Mouse (Mus musculus): ENCODE measurements around the gene Uhrf1bp1l. TPM values are rescaled to one million over a fixed set of nuclear protein-coding genes. Genes with fewer than 3 reads are reported as not detected.
A peak's percentile ranks its signal among the peaks of the same experiment; 100 is the strongest.

The Uhrf1bp1l gene
- polyA plus RNA-seq, 1 experiment from 2014 or later, result 14.8 TPM

DNA sequence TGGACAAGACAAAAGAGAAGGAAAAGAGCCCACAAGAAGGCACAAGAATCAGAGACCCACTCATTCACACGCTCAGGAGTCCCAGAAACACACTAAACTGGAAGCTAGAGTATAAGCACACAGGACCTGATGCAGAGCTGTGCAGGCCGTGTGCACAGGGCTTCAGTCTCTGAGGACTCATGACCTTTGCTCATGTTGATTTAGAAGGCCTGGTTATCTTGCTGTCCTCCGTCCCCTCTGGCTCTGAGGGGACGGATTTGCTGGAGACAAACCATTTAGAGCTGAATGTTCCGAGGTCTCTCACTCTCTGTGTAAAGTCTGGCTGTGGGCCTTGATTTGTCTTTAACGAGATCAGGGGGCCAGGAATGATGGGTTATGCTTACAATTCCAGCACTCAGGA, 14.4 kb upstream of the Uhrf1bp1l start:
- ATAC-seq, result no peak
- H3K9me3 ChIP-seq (replicated peaks), result no peaks in the 10 kb centered on the region
- peak overlapping the region; percentile 12; the same call in 1 of the 2 replicates for H3K4me2 ChIP-seq
- H3K9ac ChIP-seq, result no peak overlapping the region
- H3K4me3 ChIP-seq, result no peak overlapping the region
- peaks cover 25% of the 10 kb centered on the region for H3K4me1 ChIP-seq
- H3K27me3 ChIP-seq (replicated peaks), result no peaks in the 10 kb centered on the region; the same call in 1 of the 2 replicates
- H3K36me3 ChIP-seq, result peaks cover 24% of the 10 kb centered on the region
- 0 out of 2 replicates have a peak overlapping the region, but pooled peaks have one; percentile 5 for H3K27ac ChIP-seq
- 73% methylated on average over 6 of the region's 6 CpGs for WGBS (ENCODE audit: insufficient replicate concordance)

- no peaks in the 10 kb centered on the region for H3K9me3 ChIP-seq (replicated peaks)
- peaks cover 14% of the 10 kb centered on the region for H3K36me3 ChIP-seq
- peak overlapping the region; percentile 72 for H3K9ac ChIP-seq
- WGBS (ENCODE audit: insufficient replicate concordance), result 10% methylated on average over 5 of the region's 5 CpGs
- peak overlapping the region; percentile 79 for H3K4me3 ChIP-seq
- peak overlapping the region; percentile 81 for H3K4me2 ChIP-seq
- H3K27ac ChIP-seq, result no peak overlapping the region
- no peak for ATAC-seq
- peaks cover 25% of the 10 kb centered on the region for H3K4me1 ChIP-seq
- H3K27me3 ChIP-seq (replicated peaks), result no peaks in the 10 kb centered on the region; the same call in 1 of the 2 replicates
These were observed 13.4 kb upstream of the Uhrf1bp1l start for GRCm38 (mm10) chr10:89731341-89731740.

- peak; percentile 99 for ATAC-seq
- peak within 1 kb of the TSS; percentile 72 for H3K9ac ChIP-seq
- no peaks in the 10 kb centered on the region for H3K9me3 ChIP-seq (replicated peaks)
- under 1% methylated on average over 49 of the region's 49 CpGs for WGBS (ENCODE audit: insufficient replicate concordance)
- peaks cover 25% of the 10 kb centered on the region for H3K4me1 ChIP-seq
- H3K27ac ChIP-seq, result peak within 1 kb of the TSS; percentile 58
- peak within 1 kb of the TSS; percentile 81 for H3K4me2 ChIP-seq
- peaks cover 8% of the 10 kb centered on the region for H3K36me3 ChIP-seq
- no peaks in the 10 kb centered on the region; the same call in 1 of the 2 replicates for H3K27me3 ChIP-seq (replicated peaks)
- H3K4me3 ChIP-seq, result peak within 1 kb of the TSS; percentile 79
These were observed 12.6 kb upstream of the Uhrf1bp1l start, which contains the start of gene Actr6 for GRCm38 (mm10) chr10:89732001-89732794. TSS of gene Actr6 (minus strand) at chr10:89732295.

GRCm38 (mm10) chr10:89737092-89737491, 7.7 kb upstream of the Uhrf1bp1l start:
- no peak overlapping the region for H3K9ac ChIP-seq
- no peaks in the 10 kb centered on the region for H3K9me3 ChIP-seq (replicated peaks)
- ATAC-seq, result no peak
- H3K4me3 ChIP-seq, result no peak overlapping the region
- H3K27me3 ChIP-seq (replicated peaks), result no peaks in the 10 kb centered on the region; the same call in 1 of the 2 replicates
- WGBS (ENCODE audit: insufficient replicate concordance), result 35% methylated on average over 5 of the region's 5 CpGs
- no peak overlapping the region for H3K27ac ChIP-seq
- no peaks in the 10 kb centered on the region for H3K36me3 ChIP-seq
- H3K4me2 ChIP-seq, result no peak overlapping the region
- H3K4me1 ChIP-seq, result peaks cover 5% of the 10 kb centered on the region

- Histone ChIP-seq H3K4me3 (no peak overlapping the region), H3K4me2 (no peak overlapping the region)
- 52% methylated on average over 3 of the region's 3 CpGs for WGBS (ENCODE audit: insufficient replicate concordance)
These were observed 6.9 kb upstream of the Uhrf1bp1l start for GRCm38 (mm10) chr10:89737887-89738286.

DNA sequence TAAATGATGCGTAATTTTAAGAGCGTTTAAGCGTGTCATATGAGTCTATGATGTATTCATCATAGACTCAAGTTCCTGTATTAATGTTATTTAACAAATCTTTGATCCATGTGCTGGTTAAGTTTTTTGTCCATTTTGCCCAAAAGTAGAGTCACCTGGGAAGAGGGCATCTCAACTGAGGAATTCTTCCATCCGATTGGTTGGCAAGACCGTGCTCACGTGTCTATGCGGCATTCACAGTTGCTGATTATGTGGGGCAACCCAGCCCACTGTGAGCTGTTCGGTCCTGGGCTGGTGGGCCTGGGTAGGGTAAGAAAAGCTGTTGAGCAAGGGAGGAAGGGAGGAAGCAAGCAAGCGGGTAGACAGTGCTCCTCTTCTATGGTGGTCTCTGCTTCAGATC, 6.4 kb upstream of the Uhrf1bp1l start:
- Histone ChIP-seq H3K4me2 (no peak overlapping the region), H3K9ac (no peak overlapping the region), H3K9me3 (replicated peaks) (no peaks in the 10 kb centered on the region), H3K4me1 (no peaks in the 10 kb centered on the region), H3K36me3 (no peaks in the 10 kb centered on the region), H3K27ac (no peak overlapping the region), H3K4me3 (no peak overlapping the region), H3K27me3 (replicated peaks) (no peaks in the 10 kb centered on the region; the same call in 1 of the 2 replicates)
- 84% methylated on average over 9 of the region's 9 CpGs for WGBS (ENCODE audit: insufficient replicate concordance)
- ATAC-seq, result no peak

More at GRCm38 (mm10) chr10:89737887-89738286, 6.9 kb upstream of the Uhrf1bp1l start:
- Histone ChIP-seq H3K36me3 (no peaks in the 10 kb centered on the region), H3K27ac (no peak overlapping the region), H3K27me3 (replicated peaks) (no peaks in the 10 kb centered on the region; the same call in 1 of the 2 replicates), H3K4me1 (peaks cover under 1% of the 10 kb centered on the region), H3K9me3 (replicated peaks) (no peaks in the 10 kb centered on the region), H3K9ac (no peak overlapping the region)
- no peak for ATAC-seq

DNA sequence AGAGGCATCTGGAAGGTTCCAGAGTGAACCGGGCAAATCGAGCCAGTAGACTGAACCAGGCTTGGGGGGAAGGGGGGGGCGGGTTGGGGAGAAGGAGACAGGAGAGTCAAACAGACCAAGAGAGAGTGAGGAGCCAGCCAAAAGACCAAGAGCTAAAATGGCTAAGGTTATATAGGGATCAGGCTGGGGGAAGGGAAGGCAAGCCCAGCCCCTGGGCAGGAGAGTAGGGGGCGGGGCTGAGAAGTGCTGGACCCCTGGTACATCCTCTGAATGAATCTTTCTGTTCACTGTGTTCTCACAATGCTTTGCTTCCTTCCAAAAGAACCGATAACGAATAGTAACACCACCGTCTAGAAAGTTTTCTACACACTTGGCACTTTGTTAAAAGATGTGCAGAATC, 5.1 kb upstream of the Uhrf1bp1l start:
- 57% methylated on average over 7 of the region's 7 CpGs for WGBS (ENCODE audit: insufficient replicate concordance)
- no peak overlapping the region for H3K4me2 ChIP-seq

DNA sequence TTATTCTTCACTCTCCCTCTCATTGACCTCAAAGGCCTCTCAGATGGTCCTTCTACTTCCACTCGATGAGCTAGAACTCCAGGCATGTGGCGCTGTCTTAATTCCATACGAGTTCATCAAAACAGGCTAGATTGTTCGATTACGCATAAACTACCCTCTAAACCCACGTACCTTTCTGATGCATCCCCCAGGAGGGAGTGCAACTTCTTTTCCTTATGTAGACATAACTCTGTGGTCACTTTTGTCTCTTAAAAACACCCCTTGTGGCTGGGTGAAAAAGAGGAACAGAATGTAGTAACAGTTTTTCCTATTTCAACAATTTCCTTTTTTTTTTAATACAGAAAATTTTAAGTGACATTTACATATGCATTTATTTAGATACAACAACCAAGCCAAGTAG, 3.8 kb upstream of the Uhrf1bp1l start:
- no peaks in the 10 kb centered on the region for H3K9me3 ChIP-seq (replicated peaks)
- H3K9ac ChIP-seq, result no peak overlapping the region
- H3K4me2 ChIP-seq, result no peak overlapping the region
- no peaks in the 10 kb centered on the region for H3K27me3 ChIP-seq (replicated peaks)
- no peak overlapping the region for H3K4me3 ChIP-seq
- H3K27ac ChIP-seq, result no peak overlapping the region
- H3K4me1 ChIP-seq, result peaks cover 16% of the 10 kb centered on the region
- WGBS (ENCODE audit: insufficient replicate concordance), result 38% methylated on average over 6 of the region's 6 CpGs
- no peaks in the 10 kb centered on the region for H3K36me3 ChIP-seq
- ATAC-seq, result no peak

More for the DNA sequence above, 5.1 kb upstream of the Uhrf1bp1l start:
- no peaks in the 10 kb centered on the region for H3K36me3 ChIP-seq
- no peak for ATAC-seq
- no peak overlapping the region for H3K4me3 ChIP-seq
- peaks cover 10% of the 10 kb centered on the region for H3K4me1 ChIP-seq
- no peak overlapping the region for H3K27ac ChIP-seq
- no peak overlapping the region for H3K9ac ChIP-seq
- no peaks in the 10 kb centered on the region for H3K9me3 ChIP-seq (replicated peaks)
- no peaks in the 10 kb centered on the region for H3K27me3 ChIP-seq (replicated peaks)

- 69% methylated on average over 4 of the region's 4 CpGs for WGBS (ENCODE audit: insufficient replicate concordance)
- ATAC-seq, result no peak
- H3K27ac ChIP-seq, result no peak overlapping the region
- no peaks in the 10 kb centered on the region for H3K27me3 ChIP-seq (replicated peaks)
- no peaks in the 10 kb centered on the region for H3K36me3 ChIP-seq
- peaks cover 34% of the 10 kb centered on the region for H3K4me1 ChIP-seq
- H3K4me2 ChIP-seq, result no peak overlapping the region
- no peak overlapping the region for H3K9ac ChIP-seq
- H3K4me3 ChIP-seq, result no peak overlapping the region
- H3K9me3 ChIP-seq (replicated peaks), result no peaks in the 10 kb centered on the region
These were observed 1.5 kb upstream of the Uhrf1bp1l start for GRCm38 (mm10) chr10:89743266-89743665.

- no peaks in the 10 kb centered on the region for H3K27me3 ChIP-seq (replicated peaks)
- ATAC-seq, result no peak
- H3K36me3 ChIP-seq, result no peaks in the 10 kb centered on the region
- H3K4me2 ChIP-seq, result peak overlapping the region; percentile 96
- H3K9ac ChIP-seq, result peak overlapping the region; percentile 91; the same call in 1 of the 2 replicates
- H3K4me1 ChIP-seq, result peaks cover 38% of the 10 kb centered on the region
- WGBS (ENCODE audit: insufficient replicate concordance), result 17% methylated on average over 3 of the region's 3 CpGs
- peak overlapping the region; percentile 93 for H3K4me3 ChIP-seq
- no peak overlapping the region for H3K27ac ChIP-seq
- no peaks in the 10 kb centered on the region for H3K9me3 ChIP-seq (replicated peaks)
These were observed 450 bp upstream of the Uhrf1bp1l start for GRCm38 (mm10) chr10:89744341-89744740.

GRCm38 (mm10) chr10:89745666-89746020, 852 bp downstream of the Uhrf1bp1l start:
- peak overlapping the region; percentile 79 for H3K27ac ChIP-seq
- under 1% methylated on average over 14 of the region's 14 CpGs for WGBS (ENCODE audit: insufficient replicate concordance)
- ATAC-seq, result no peak

GRCm38 (mm10) chr10:89746581-89746980, 1.8 kb downstream of the Uhrf1bp1l start:
- Histone ChIP-seq H3K9ac (no peak overlapping the region), H3K27me3 (replicated peaks) (no peaks in the 10 kb centered on the region), H3K4me2 (no peak overlapping the region), H3K27ac (no peak overlapping the region), H3K36me3 (no peaks in the 10 kb centered on the region), H3K4me3 (no peak overlapping the region), H3K9me3 (replicated peaks) (no peaks in the 10 kb centered on the region), H3K4me1 (peaks cover 41% of the 10 kb centered on the region)
- ATAC-seq, result no peak
- WGBS (ENCODE audit: insufficient replicate concordance), result 77% methylated on average over 3 of the region's 3 CpGs

More at GRCm38 (mm10) chr10:89745666-89746020, 852 bp downstream of the Uhrf1bp1l start:
- Histone ChIP-seq H3K4me2 (peak overlapping the region; percentile 96), H3K9ac (peak overlapping the region; percentile 91), H3K4me1 (peaks cover 38% of the 10 kb centered on the region), H3K9me3 (replicated peaks) (no peaks in the 10 kb centered on the region), H3K4me3 (peak overlapping the region; percentile 93), H3K36me3 (no peaks in the 10 kb centered on the region), H3K27me3 (replicated peaks) (no peaks in the 10 kb centered on the region)

Measured in liver, embryonic 12.5 days (tissue).